Mouse (Mus musculus) MEL (cell line): Measurements from ENCODE around the gene Optn.

Source experiments
- BHLHE40 ChIP-seq: IDR thresholded peaks from 2 replicates; pipeline ENCODE4 v1.6.1; 2012; ENCODE audit warnings: low read depth, mild to moderate bottlenecking, inconsistent platforms, low read length, improper control_type of control experiment, borderline replicate concordance
- CTCF ChIP-seq, 3 experiments: IDR thresholded peaks in 2 of 3; conservative IDR thresholded peaks in 1 of 3; 2 replicates each; pipeline ENCODE4 v1.5.1; 2011 to 2012; ENCODE audit warnings: low read length in 3 of 3, low read depth in 2 of 3, mild to moderate bottlenecking in 2 of 3, improper control_type of control experiment in 1 of 3, inconsistent platforms in 1 of 3, mixed read lengths in 1 of 3, moderate library complexity in 1 of 3; ENCODE audit not compliant: control insufficient read depth in 1 of 3, insufficient read depth in 1 of 3, poor library complexity in 1 of 3, severe bottlenecking in 1 of 3
- ELF1 ChIP-seq: IDR thresholded peaks from 2 replicates; pipeline ENCODE4 v1.6.1; 2014; ENCODE audit warnings: low read depth, mild to moderate bottlenecking, inconsistent platforms, low read length, improper control_type of control experiment, moderate library complexity
- EP300 ChIP-seq, 2 experiments: IDR thresholded peaks; 2 replicates each; pipeline ENCODE4 v1.6.1; 2011; ENCODE audit warnings: improper control_type of control experiment in 2 of 2, low read length in 2 of 2, low read depth in 1 of 2, mild to moderate bottlenecking in 1 of 2
- GATA1 ChIP-seq: IDR thresholded peaks from 2 replicates; pipeline ENCODE4 v1.6.1; 2011; ENCODE audit warnings: low read depth, low read length, improper control_type of control experiment
- KAT2A ChIP-seq: conservative IDR thresholded peaks from 2 replicates; pipeline ENCODE4 v1.6.1; 2012; ENCODE audit warnings: low read depth, low read length, improper control_type of control experiment, inconsistent platforms
- MXI1 ChIP-seq: IDR thresholded peaks from 2 replicates; pipeline ENCODE4 v1.6.1; 2011; ENCODE audit warnings: mild to moderate bottlenecking, low read depth, low read length, improper control_type of control experiment
- POLR2A ChIP-seq, 2 experiments: IDR thresholded peaks; 2 replicates each; pipeline ENCODE4 v1.6.1; 2011 to 2012; ENCODE audit warnings: low read length in 2 of 2, mild to moderate bottlenecking in 2 of 2, control low read depth in 1 of 2, improper control_type of control experiment in 1 of 2, low read depth in 1 of 2, moderate library complexity in 1 of 2; ENCODE audit not compliant: control insufficient read depth in 1 of 2, insufficient read depth in 1 of 2, poor library complexity in 1 of 2
- TAL1 ChIP-seq: IDR thresholded peaks from 2 replicates; pipeline ENCODE4 v1.6.1; 2012; ENCODE audit warnings: mild to moderate bottlenecking, inconsistent platforms, low read length, moderate library complexity, mixed read lengths
- USF1 ChIP-seq: IDR thresholded peaks from 2 replicates; pipeline ENCODE4 v1.6.1; 2014; ENCODE audit warnings: low read depth, mild to moderate bottlenecking, inconsistent platforms, low read length, improper control_type of control experiment, moderate library complexity
- USF2 ChIP-seq, 2 experiments: IDR thresholded peaks; 2 replicates each; pipeline ENCODE4 v1.6.1; 2011 to 2012; ENCODE audit warnings: improper control_type of control experiment in 2 of 2, low read length in 2 of 2, borderline replicate concordance in 1 of 2, inconsistent platforms in 1 of 2, low read depth in 1 of 2, mild to moderate bottlenecking in 1 of 2; ENCODE audit not compliant: insufficient read depth in 1 of 2
- ZNF384 ChIP-seq: IDR thresholded peaks from 2 replicates; pipeline ENCODE4 v1.6.1; 2012; ENCODE audit warnings: low read depth, mild to moderate bottlenecking, inconsistent platforms, low read length, improper control_type of control experiment

DNA sequence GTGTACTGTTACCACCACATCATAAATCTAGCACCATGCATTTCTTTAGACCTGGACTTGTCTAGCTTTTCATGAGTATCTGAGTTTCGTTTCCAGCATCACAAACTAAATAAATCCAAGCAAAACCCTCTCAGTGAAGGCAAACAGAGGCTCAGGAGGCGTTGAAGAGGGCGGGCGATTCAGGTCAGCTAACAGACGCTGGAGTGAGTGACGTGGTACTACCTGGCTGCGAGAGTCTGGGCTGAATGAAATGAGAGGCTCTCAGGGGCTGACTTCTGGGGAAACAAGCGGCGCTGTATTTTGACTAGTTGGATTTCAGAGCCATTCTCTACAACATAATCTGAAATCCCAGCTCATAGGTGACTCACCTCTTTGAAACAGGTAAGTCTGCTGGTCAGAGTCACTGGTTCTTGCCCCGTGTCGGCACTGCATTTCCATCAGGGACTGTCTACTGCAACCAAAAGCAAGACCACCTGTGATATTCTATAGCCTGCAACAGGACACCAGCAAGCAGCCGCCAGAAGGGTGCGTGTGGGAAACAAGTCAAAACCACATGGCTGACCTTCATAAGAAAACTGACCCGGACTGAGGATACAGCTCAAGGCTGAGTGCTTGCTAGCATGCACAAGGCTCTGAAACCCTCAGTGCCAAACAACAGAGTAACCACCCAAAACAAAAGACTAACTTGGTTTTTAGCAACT is 40.0 kb downstream of the Optn start:
- TF ChIP-seq BHLHE40 (no peak), CTCF (IDR thresholded peaks at IDR 0.05 in 2 of 3, conservative IDR thresholded peaks at IDR 0.05 in 1 of 3; ENCODE audit: control insufficient read depth in 1 of 3, insufficient read depth in 1 of 3, low read depth in 2 of 3, low read length in 3 of 3, poor library complexity in 1 of 3, severe bottlenecking in 1 of 3) (no peak), USF1 (no peak), EP300 (IDR thresholded peaks at IDR 0.05; ENCODE audit: low read depth in 1 of 2, low read length in 2 of 2) (no peak), TAL1 (no peak), ELF1 (no peak), GATA1 (no peak), MXI1 (no peak), KAT2A (no peak), USF2 (IDR thresholded peaks at IDR 0.05; ENCODE audit: borderline replicate concordance in 1 of 2, insufficient read depth in 1 of 2, low read depth in 1 of 2, low read length in 2 of 2) (no peak), ZNF384 (no peak), POLR2A (IDR thresholded peaks at IDR 0.05; ENCODE audit: control insufficient read depth in 1 of 2, insufficient read depth in 1 of 2, low read depth in 1 of 2, low read length in 2 of 2, poor library complexity in 1 of 2) (no peak)
